Mouse (Mus musculus) cerebellum, adult 2 months (tissue): ENCODE measurements at regions not wholly inside any gene's neighbourhood (a gene's known extent, or its start where the extent isn't known, plus 50 kb on each side); places are given as distances from the start of the nearest gene placed in this dataset.

Experiments
- CTCF ChIP-seq: fragments of 200-500 bp; IDR thresholded peaks from 2 replicates; pipeline ENCODE4 v1.5.1; 2011; ENCODE audit warnings: low read depth, mild to moderate bottlenecking, control low read depth, low read length, moderate library complexity, borderline replicate concordance; ENCODE audit not compliant: insufficient read depth
- POLR2A ChIP-seq: fragments of 200-500 bp; IDR thresholded peaks from 2 replicates; pipeline ENCODE4 v1.6.1; 2011; ENCODE audit warnings: low read length, control low read depth, borderline replicate concordance; ENCODE audit not compliant: insufficient read depth

GRCm38 (mm10) chr11:41491966-41492365, 508.7 kb downstream of the Gabrg2 start:
- TF ChIP-seq CTCF = no peak
- TF ChIP-seq POLR2A = no peak
